Mouse (Mus musculus) forebrain, embryonic 12.5 days (tissue): ENCODE data around the gene Gin1. TPM values are rescaled to one million over a fixed set of nuclear protein-coding genes. Genes with fewer than 3 reads are reported as not detected.
A peak's percentile ranks its signal among the peaks of the same experiment; 100 is the strongest.
"Not testable (repeated sequence)": the region's sequence is repeated elsewhere in the genome, so short reads cannot be mapped to it uniquely, and the experiment has no call there.

Source experiments
- ATAC-seq: fragments of 200-750 bp; cut with Nextera tagmentation; 2 replicates; pipeline ENCODE4 v1.8.0; 2017; ENCODE audit warnings: moderate TSS enrichment; ENCODE audit not compliant: low FRiP score
- H3K27ac ChIP-seq: fragments of 300-500 bp; sonication (generic); 2 replicates; pipeline ENCODE4 v1.5.1; 2016; ENCODE audit warnings: mild to moderate bottlenecking
- H3K27me3 ChIP-seq: fragments of 300-500 bp; sonication (generic); 2 replicates; pipeline ENCODE4 v1.6.1; 2016; ENCODE audit warnings: mild to moderate bottlenecking
- H3K36me3 ChIP-seq: fragments of 300-500 bp; sonication (generic); replicated peaks from 2 replicates; pipeline ENCODE4 v1.6.1; 2016; ENCODE audit warnings: mild to moderate bottlenecking
- H3K4me1 ChIP-seq: fragments of 300-500 bp; sonication (generic); 2 replicates; pipeline ENCODE4 v1.6.1; 2016
- H3K4me2 ChIP-seq: fragments of 300-500 bp; sonication (generic); 2 replicates; pipeline ENCODE4 v1.6.1; 2016; ENCODE audit warnings: mild to moderate bottlenecking, moderate library complexity
- H3K4me3 ChIP-seq: fragments of 300-500 bp; sonication (generic); replicated peaks from 2 replicates; pipeline ENCODE4 v1.5.1; 2016; ENCODE audit warnings: mild to moderate bottlenecking
- H3K9ac ChIP-seq: fragments of 300-500 bp; sonication (generic); 2 replicates; pipeline ENCODE4 v1.6.1; 2016; ENCODE audit warnings: mild to moderate bottlenecking
- H3K9me3 ChIP-seq: fragments of 300-500 bp; sonication (generic); 2 replicates; pipeline ENCODE4 v1.6.1; 2016
- WGBS: fragments of 180-500 bp; shearing (Covaris S2); methylation state at CpG from one replicate; pipeline ENCODE4 v1.1.7; 2016; 5-methylcytosine and 5-hydroxymethylcytosine counted together
- polyA plus RNA-seq: library from polyadenylated mRNA; unstranded; fragments of >200 nt; fragmentation: Nextera tagmentation; extraction: Ambion mirVana; gene quantifications from 2 replicates; pipeline ENCODE4 v1.2.1, GENCODE M21; 2016

Gene Gin1
- 20.3 and 21.8 TPM in 2 replicates for polyA plus RNA-seq

DNA sequence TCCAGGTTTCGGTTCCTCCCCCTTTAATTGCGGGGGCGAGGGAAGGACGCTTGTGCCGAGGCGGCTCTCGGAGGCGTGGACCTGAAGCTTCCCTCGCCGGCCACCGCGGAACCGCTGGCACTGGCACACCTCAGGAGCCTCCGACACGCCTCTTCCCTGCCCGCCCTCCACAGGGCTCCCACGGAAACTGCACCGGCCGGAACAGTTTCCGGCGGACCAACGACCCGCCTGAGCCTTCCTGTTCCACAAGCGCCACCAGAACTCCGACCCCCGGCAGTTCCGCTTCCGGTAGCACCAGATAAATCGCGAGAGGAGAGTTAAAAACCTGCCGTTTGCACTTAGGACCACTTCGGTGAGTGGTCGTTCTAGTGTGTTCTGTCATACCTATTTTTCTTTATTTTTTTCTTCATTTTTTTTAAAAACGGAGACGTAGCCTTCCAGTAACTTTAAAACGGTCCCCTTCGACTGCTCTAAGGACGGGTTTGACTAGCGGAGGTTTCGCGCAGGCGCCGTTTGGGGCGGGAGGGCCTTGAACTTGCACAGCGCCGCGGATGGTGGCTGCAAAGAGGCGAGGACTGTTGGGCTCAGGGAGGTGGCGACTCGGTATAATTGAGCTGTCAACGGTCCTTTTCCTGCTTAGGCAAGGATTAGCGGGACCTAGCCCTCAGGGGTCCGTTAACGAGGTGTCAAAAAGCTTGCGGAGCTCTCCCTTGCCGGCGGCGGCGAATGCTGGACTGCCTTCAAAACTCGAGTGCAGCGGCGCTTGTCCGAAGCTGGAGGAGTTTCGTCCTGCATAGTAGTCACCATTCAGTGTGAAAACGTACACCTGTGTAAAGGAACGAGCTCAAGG, at the start of gene Gin1, which contains the start of gene Ppip5k2:
Gene Gin1, plus strand, starts transcription at position 269 of the 850 bp plus-strand sequence.
Gene Ppip5k2, minus strand, starts transcription at position 508 of the 850 bp plus-strand sequence.
- H3K36me3 ChIP-seq = no peaks in the 10 kb centered on the region
- no peaks in the 10 kb centered on the region for H3K27me3 ChIP-seq
- WGBS = under 1% methylated on average over 66 of the region's 66 CpGs
- H3K4me3 ChIP-seq = peak within 1 kb of the TSS; percentile 86
- peak within 1 kb of the TSS; percentile 84 for H3K27ac ChIP-seq
- H3K4me1 ChIP-seq = peaks cover 22% of the 10 kb centered on the region
- peak; percentile 98 for ATAC-seq
- no peaks in the 10 kb centered on the region for H3K9me3 ChIP-seq
- peak within 1 kb of the TSS; percentile 75 for H3K9ac ChIP-seq
- H3K4me2 ChIP-seq = peak within 1 kb of the TSS; percentile 76

GRCm38 (mm10) chr1:97726730-97727129, 43.2 kb upstream of the Gin1 start:
- Histone ChIP-seq H3K9me3 (no peaks in the 10 kb centered on the region), H3K4me3 (no peak overlapping the region), H3K36me3 (peaks cover 31% of the 10 kb centered on the region), H3K27me3 (no peaks in the 10 kb centered on the region), H3K4me2 (no peak overlapping the region), H3K9ac (no peak overlapping the region), H3K4me1 (no peaks in the 10 kb centered on the region), H3K27ac (no peak overlapping the region)
- 82% methylated on average over 2 of the region's 2 CpGs for WGBS
- no peak for ATAC-seq

DNA sequence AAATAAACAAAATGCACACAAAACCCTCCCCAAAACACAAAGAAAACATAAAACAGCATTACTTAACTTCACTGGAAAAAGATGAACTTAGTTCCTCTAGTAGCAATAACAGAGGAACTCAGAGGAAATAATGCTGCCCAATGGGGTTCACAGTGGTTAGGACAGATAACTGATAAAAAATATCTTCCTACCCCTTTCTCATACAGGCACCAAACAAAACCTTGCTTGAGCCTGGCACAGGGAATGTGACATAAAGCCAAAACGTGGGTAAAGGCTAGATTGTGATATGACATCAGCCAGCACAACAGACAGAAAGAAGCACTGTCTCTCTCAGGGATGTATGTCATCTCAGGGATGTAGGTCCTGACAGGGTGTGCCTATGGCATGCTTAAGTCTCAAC, 40.6 kb upstream of the Gin1 start:
- no peak for ATAC-seq
- Histone ChIP-seq H3K27me3 (no peaks in the 10 kb centered on the region), H3K9me3 (no peaks in the 10 kb centered on the region), H3K4me3 (no peak overlapping the region), H3K9ac (no peak overlapping the region), H3K36me3 (peaks cover 26% of the 10 kb centered on the region), H3K4me2 (no peak overlapping the region), H3K4me1 (no peaks in the 10 kb centered on the region), H3K27ac (no peak overlapping the region)
- WGBS = 83% methylated on average over 1 of the region's 1 CpGs

- Histone ChIP-seq H3K4me2 (no peak overlapping the region), H3K36me3 (peaks cover 62% of the 10 kb centered on the region), H3K4me1 (no peaks in the 10 kb centered on the region), H3K27me3 (no peaks in the 10 kb centered on the region), H3K9ac (no peak overlapping the region), H3K9me3 (no peaks in the 10 kb centered on the region), H3K4me3 (no peak overlapping the region), H3K27ac (no peak overlapping the region)
- no peak for ATAC-seq
- 93% methylated on average over 1 of the region's 1 CpGs for WGBS
These were observed 26.9 kb upstream of the Gin1 start for GRCm38 (mm10) chr1:97743063-97743462.

GRCm38 (mm10) chr1:97745712-97746111, 24.3 kb upstream of the Gin1 start:
- H3K4me1 ChIP-seq = no peaks in the 10 kb centered on the region
- no peak overlapping the region for H3K9ac ChIP-seq
- 94% methylated on average over 4 of the region's 4 CpGs for WGBS
- no peaks in the 10 kb centered on the region for H3K27me3 ChIP-seq
- no peak for ATAC-seq
- H3K27ac ChIP-seq = no peak overlapping the region
- no peaks in the 10 kb centered on the region for H3K9me3 ChIP-seq
- no peak overlapping the region for H3K4me2 ChIP-seq
- peaks cover 56% of the 10 kb centered on the region for H3K36me3 ChIP-seq
- H3K4me3 ChIP-seq = no peak overlapping the region

GRCm38 (mm10) chr1:97746261-97746660, 23.7 kb upstream of the Gin1 start:
- Histone ChIP-seq H3K36me3 (peaks cover 55% of the 10 kb centered on the region), H3K4me1 (no peaks in the 10 kb centered on the region), H3K4me2 (no peak overlapping the region), H3K4me3 (no peak overlapping the region), H3K9me3 (no peaks in the 10 kb centered on the region), H3K9ac (no peak overlapping the region), H3K27ac (no peak overlapping the region), H3K27me3 (no peaks in the 10 kb centered on the region)
- no peak for ATAC-seq
- WGBS = 96% methylated on average over 7 of the region's 7 CpGs

GRCm38 (mm10) chr1:97748163-97748562, 21.8 kb upstream of the Gin1 start:
- 82% methylated on average over 3 of the region's 3 CpGs for WGBS
- Histone ChIP-seq H3K4me2 (no peak overlapping the region), H3K27me3 (no peaks in the 10 kb centered on the region), H3K9me3 (no peaks in the 10 kb centered on the region), H3K27ac (no peak overlapping the region), H3K9ac (no peak overlapping the region), H3K4me1 (no peaks in the 10 kb centered on the region), H3K4me3 (no peak overlapping the region), H3K36me3 (peaks cover 59% of the 10 kb centered on the region)
- no peak for ATAC-seq

DNA sequence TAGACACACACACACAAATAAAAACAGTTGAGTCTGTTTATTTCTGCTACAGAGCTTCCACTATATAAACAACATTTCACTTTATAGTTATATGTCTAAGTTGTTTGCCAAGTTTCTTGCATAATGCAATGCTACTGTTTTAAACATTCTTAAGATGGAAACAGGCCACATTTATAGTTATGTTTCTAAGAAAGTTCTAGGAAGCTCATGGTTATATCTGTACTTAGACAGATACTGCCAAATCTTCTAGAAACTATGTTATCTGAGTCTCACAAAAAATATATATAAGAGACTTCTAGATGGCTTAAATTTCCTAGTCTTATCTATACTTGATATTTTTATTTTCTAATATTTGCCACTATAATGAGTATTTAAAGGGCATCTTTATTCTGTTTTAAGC, 16.8 kb upstream of the Gin1 start:
- Histone ChIP-seq H3K27ac (no peak overlapping the region), H3K4me3 (no peak overlapping the region), H3K9me3 (no peaks in the 10 kb centered on the region), H3K9ac (no peak overlapping the region), H3K4me1 (no peaks in the 10 kb centered on the region), H3K4me2 (no peak overlapping the region), H3K27me3 (no peaks in the 10 kb centered on the region), H3K36me3 (peaks cover 48% of the 10 kb centered on the region)
- no peak for ATAC-seq

GRCm38 (mm10) chr1:97754392-97754791, 15.6 kb upstream of the Gin1 start:
- no peaks in the 10 kb centered on the region for H3K27me3 ChIP-seq
- H3K36me3 ChIP-seq = peaks cover 42% of the 10 kb centered on the region
- H3K9ac ChIP-seq = no peak overlapping the region
- H3K4me3 ChIP-seq = no peak overlapping the region
- ATAC-seq = no peak
- no peaks in the 10 kb centered on the region for H3K9me3 ChIP-seq
- H3K27ac ChIP-seq = no peak overlapping the region
- no peak overlapping the region for H3K4me2 ChIP-seq
- WGBS = 80% methylated on average over 4 of the region's 4 CpGs
- no peaks in the 10 kb centered on the region for H3K4me1 ChIP-seq

- Histone ChIP-seq H3K36me3 (peaks cover 12% of the 10 kb centered on the region; the same call in 1 of the 2 replicates), H3K4me2 (no peak overlapping the region), H3K4me3 (no peak overlapping the region), H3K4me1 (0 out of 2 replicates have a peak, but pooled peaks cover 3% of the 10 kb centered on the region), H3K9me3 (no peaks in the 10 kb centered on the region), H3K27ac (no peak overlapping the region), H3K27me3 (no peaks in the 10 kb centered on the region), H3K9ac (no peak overlapping the region)
- no peak for ATAC-seq
These were observed 10.1 kb upstream of the Gin1 start for GRCm38 (mm10) chr1:97759841-97760240.

DNA sequence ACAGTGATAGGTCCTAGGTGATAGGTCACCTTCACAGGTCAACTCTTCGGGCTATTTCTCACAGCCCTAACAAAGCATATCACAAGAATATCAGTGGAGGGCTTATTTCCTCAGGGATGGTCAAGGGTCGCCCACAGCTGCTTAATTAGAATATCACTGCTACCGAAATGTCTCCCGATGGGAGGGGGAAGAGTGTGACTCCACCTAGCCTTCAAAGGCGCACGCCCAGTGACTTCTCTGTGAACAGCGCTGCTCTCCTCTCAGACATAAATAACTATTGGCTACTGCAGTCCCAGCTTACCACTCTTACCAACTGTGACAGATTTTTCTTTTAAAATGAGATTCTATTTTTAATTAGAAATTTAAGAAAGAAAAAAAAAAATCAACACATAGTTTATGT, 9.4 kb upstream of the Gin1 start:
- H3K9me3 ChIP-seq = no peaks in the 10 kb centered on the region
- H3K4me3 ChIP-seq = no peak overlapping the region
- no peak overlapping the region for H3K4me2 ChIP-seq
- 0 out of 2 replicates have a peak, but pooled peaks cover 4% of the 10 kb centered on the region for H3K36me3 ChIP-seq
- no peak for ATAC-seq
- no peak overlapping the region for H3K9ac ChIP-seq
- H3K27me3 ChIP-seq = no peaks in the 10 kb centered on the region
- no peak overlapping the region for H3K27ac ChIP-seq
- WGBS = 90% methylated on average over 7 of the region's 7 CpGs
- 0 out of 2 replicates have a peak, but pooled peaks cover 3% of the 10 kb centered on the region for H3K4me1 ChIP-seq

DNA sequence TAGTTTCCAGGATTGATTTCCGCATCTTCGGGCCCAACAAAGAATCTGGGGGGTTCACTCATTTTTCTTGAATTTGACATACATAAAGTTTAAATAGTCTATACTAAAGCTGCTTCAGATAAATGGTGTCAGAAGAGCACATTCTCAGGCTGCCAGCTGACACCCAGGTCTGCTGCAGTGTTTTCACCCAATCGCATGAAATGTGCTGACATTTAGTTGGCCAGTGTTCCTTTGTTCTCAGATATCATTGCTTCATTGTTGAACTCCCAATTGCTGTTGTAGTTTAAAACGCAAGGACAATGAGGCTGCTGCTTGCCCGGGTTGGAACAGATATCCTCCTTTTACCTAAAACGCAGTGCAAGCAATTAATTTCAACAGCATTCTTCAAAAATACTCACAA, 8.5 kb upstream of the Gin1 start:
- Histone ChIP-seq H3K9ac (no peak overlapping the region), H3K36me3 (0 out of 2 replicates have a peak, but pooled peaks cover 1% of the 10 kb centered on the region), H3K4me2 (no peak overlapping the region), H3K27me3 (no peaks in the 10 kb centered on the region), H3K9me3 (no peaks in the 10 kb centered on the region), H3K27ac (no peak overlapping the region), H3K4me1 (0 out of 2 replicates have a peak, but pooled peaks cover 3% of the 10 kb centered on the region), H3K4me3 (no peak overlapping the region)
- WGBS = 80% methylated on average over 6 of the region's 6 CpGs
- no peak for ATAC-seq

DNA sequence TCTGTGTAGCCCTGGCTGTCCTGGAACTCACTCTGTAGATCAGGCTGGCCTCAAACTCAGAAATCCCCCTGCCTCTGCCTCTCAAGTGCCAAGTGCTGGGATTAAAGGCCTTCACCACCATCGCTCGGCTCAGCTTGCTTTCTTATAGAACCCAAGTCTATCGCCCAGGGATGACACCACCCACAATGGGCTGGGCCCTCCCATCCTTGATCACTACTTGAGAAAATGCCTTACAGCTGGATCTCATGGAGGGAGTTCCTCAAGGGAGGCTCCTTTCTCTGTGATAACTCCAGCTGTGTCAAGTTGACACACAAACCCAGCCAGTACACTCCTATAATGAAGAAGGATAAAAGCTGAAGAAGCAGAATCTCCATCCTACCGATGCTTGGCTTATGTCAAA, 4.3 kb upstream of the Gin1 start:
- WGBS = 86% methylated on average over 4 of the region's 4 CpGs
- H3K36me3 ChIP-seq, H3K27ac ChIP-seq, ATAC-seq, H3K9ac ChIP-seq, H3K27me3 ChIP-seq, H3K4me3 ChIP-seq, H3K4me2 ChIP-seq, H3K9me3 ChIP-seq: not testable (repeated sequence)
- H3K4me1 ChIP-seq = peaks cover 18% of the 10 kb centered on the region
